Mouse (Mus musculus) layer of hippocampus, adult 2 months (tissue): Measurements from ENCODE around the gene Arhgap6. TPM values are rescaled to one million over a fixed set of nuclear protein-coding genes. Genes with fewer than 3 reads are reported as not detected.
"Not testable (repeated sequence)": the region's sequence is repeated elsewhere in the genome, so short reads cannot be mapped to it uniquely, and the experiment has no call there.

Source experiments
- DNase-seq, 2 experiments: peaks; one replicate each; pipeline ENCODE4 v3.0.0; 2022; ENCODE audit warnings: low spot score in 2 of 2
- H3K27ac ChIP-seq: fragments of 200-600 bp; 2 replicates; pipeline ENCODE4 v1.8.1; 2022
- H3K4me3 ChIP-seq: fragments of 200-600 bp; 2 replicates; pipeline ENCODE4 v1.8.1; 2022; ENCODE audit warnings: mild to moderate bottlenecking
- CTCF ChIP-seq: fragments of 200-600 bp; conservative IDR thresholded peaks from 2 replicates; pipeline ENCODE4 v1.8.1; 2022; ENCODE audit warnings: antibody characterized with exemption, mild to moderate bottlenecking, moderate library complexity
- total RNA-seq, 2 experiments: library from RNA; stranded (reverse); gene quantifications; 2 replicates each; pipeline ENCODE4 v1.2.3; 2021

Gene Arhgap6
- total RNA-seq, 2 experiments from 2014 or later: 2.8 to 2.9 TPM

GRCm38 (mm10) chrX:169308559-169308958 is 513.7 kb downstream of the Arhgap6 start:
- Histone ChIP-seq H3K27ac (no peak overlapping the region), H3K4me3 (no peak overlapping the region)
- TF ChIP-seq CTCF: no peak
- DNase-seq: no peak

GRCm38 (mm10) chrX:169319066-169319760 is 524.3 kb downstream of the Arhgap6 start:
- DNase-seq: no peak
- Histone ChIP-seq H3K27ac (no peak overlapping the region; the same call in 1 of the 2 replicates), H3K4me3 (peak overlapping the region; percentile 70)
- no peak for TF ChIP-seq CTCF

GRCm38 (mm10) chrX:169319945-169320667 is 525.2 kb downstream of the Arhgap6 start, which contains the start of gene Hccs:
Gene Hccs, minus strand, starts transcription at chrX:169320372.
- TF ChIP-seq CTCF: no peak; the same call in 1 of the 2 replicates
- Histone ChIP-seq H3K4me3 (peak within 1 kb of the TSS; percentile 70), H3K27ac (peak within 1 kb of the TSS; percentile 90)
- peak; percentile 81 to 89 for DNase-seq

GRCm38 (mm10) chrX:169320668-169321005 is 525.7 kb downstream of the Arhgap6 start:
- not testable (repeated sequence) for DNase-seq
- Histone ChIP-seq H3K27ac (peak overlapping the region; percentile 90; the same call in 1 of the 2 replicates), H3K4me3 (peak overlapping the region; percentile 70)

GRCm38 (mm10) chrX:169325929-169326595 is 531.2 kb downstream of the Arhgap6 start:
- Histone ChIP-seq H3K27ac (no peak overlapping the region), H3K4me3 (no peak overlapping the region)
- no peak for DNase-seq
- no peak for TF ChIP-seq CTCF

GRCm38 (mm10) chrX:169332264-169332663 is 537.4 kb downstream of the Arhgap6 start:
- Histone ChIP-seq H3K4me3 (no peak overlapping the region), H3K27ac (no peak overlapping the region)
- TF ChIP-seq CTCF: peak; percentile 69
- peak; percentile 25 to 31 for DNase-seq

GRCm38 (mm10) chrX:169337559-169337958 is 542.7 kb downstream of the Arhgap6 start:
- Histone ChIP-seq H3K4me3 (no peak overlapping the region), H3K27ac (no peak overlapping the region)
- no peak for TF ChIP-seq CTCF
- DNase-seq: no peak

- DNase-seq: no peak
- no peak overlapping the region for H3K27ac ChIP-seq
- no peak for TF ChIP-seq CTCF
- H3K4me3 ChIP-seq: no peak overlapping the region
These were observed 543.3 kb downstream of the Arhgap6 start for GRCm38 (mm10) chrX:169338213-169338612.

Other genes with a start within 250 kb of the Arhgap6 start
- 10 to 100 TPM; 52.6 to 53.1 TPM for gene Frmpd4, start 217.9 kb upstream of the Arhgap6 start, total RNA-seq
- 10 to 100 TPM; 21.1 to 22.4 TPM for gene Msl3, start 121.2 kb upstream of the Arhgap6 start, total RNA-seq